Mouse (Mus musculus): Measurements from ENCODE around the gene Col6a3. TPM values are rescaled to one million over a fixed set of nuclear protein-coding genes. Genes with fewer than 3 reads are reported as not detected.

Gene Col6a3
- polyA plus RNA-seq, 1 experiment from 2014 or later, result 12.4 TPM

DNA sequence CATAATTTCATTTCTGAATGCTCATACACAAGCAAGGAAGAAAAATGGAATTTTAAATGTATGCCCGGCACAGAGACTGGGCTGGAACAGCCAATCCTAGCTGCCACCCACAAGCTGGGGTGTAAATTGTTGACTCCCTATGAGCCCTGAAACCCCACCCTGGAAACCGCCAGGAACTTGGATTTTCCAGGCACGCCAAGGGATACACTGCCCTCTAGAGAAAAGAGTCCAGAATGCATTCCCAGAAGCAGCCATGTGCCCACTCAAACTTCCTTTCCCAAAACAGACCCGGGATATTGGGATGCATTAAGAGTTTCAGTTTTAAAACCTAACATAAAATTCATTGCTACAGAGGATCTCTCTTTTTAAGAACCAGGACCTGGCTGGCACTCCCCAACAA lies 3.5 kb downstream of the Col6a3 start:
- ATAC-seq (ENCODE audit: extremely low read depth, insufficient number of reproducible peaks, low FRiP score, low TSS enrichment), result no peak
- peak overlapping the region; percentile 41 for H3K4me2 ChIP-seq
- no peak overlapping the region for H3K27ac ChIP-seq (replicated peaks)
- H3K36me3 ChIP-seq, result no peaks in the 10 kb centered on the region
- 5% methylated on average over 4 of the region's 4 CpGs for WGBS
- H3K27me3 ChIP-seq (replicated peaks), result 0 out of 2 replicates have a peak, but pooled peaks cover 6% of the 10 kb centered on the region
- peaks cover 51% of the 10 kb centered on the region for H3K4me1 ChIP-seq
- H3K4me3 ChIP-seq, result no peak overlapping the region
- H3K9me3 ChIP-seq, result no peaks in the 10 kb centered on the region
- H3K9ac ChIP-seq, result no peak overlapping the region; the same call in 1 of the 2 replicates

DNA sequence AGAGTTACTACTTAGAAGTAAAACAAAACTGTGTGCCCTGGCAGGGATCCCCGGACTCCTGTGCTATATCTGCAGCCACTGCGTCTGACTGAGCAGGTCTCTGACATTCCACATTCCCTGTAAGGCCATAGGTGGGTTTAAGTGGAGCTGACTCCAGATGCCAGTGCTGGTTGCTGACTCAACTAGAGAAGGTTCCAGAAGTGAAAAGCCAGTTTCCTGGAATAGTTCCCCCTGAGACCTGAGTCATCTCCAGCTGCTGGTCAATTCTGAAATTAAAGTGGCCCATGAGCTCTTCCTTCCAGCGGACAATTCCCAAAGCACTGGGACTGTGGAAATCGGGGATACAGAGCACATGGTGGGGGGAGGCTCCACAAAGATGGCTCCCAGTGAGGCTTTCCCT lies 5.1 kb downstream of the Col6a3 start:
- Histone ChIP-seq H3K27me3 (replicated peaks) (0 out of 2 replicates have a peak, but pooled peaks cover 6% of the 10 kb centered on the region), H3K4me2 (peak overlapping the region; percentile 42), H3K27ac (replicated peaks) (peak overlapping the region; percentile 81), H3K36me3 (no peaks in the 10 kb centered on the region), H3K9ac (peak overlapping the region; percentile 61; the same call in 1 of the 2 replicates), H3K4me1 (peaks cover 46% of the 10 kb centered on the region), H3K4me3 (no peak overlapping the region), H3K9me3 (no peaks in the 10 kb centered on the region)
- ATAC-seq (ENCODE audit: extremely low read depth, insufficient number of reproducible peaks, low FRiP score, low TSS enrichment), result no peak
- WGBS, result 46% methylated on average over 4 of the region's 4 CpGs

DNA sequence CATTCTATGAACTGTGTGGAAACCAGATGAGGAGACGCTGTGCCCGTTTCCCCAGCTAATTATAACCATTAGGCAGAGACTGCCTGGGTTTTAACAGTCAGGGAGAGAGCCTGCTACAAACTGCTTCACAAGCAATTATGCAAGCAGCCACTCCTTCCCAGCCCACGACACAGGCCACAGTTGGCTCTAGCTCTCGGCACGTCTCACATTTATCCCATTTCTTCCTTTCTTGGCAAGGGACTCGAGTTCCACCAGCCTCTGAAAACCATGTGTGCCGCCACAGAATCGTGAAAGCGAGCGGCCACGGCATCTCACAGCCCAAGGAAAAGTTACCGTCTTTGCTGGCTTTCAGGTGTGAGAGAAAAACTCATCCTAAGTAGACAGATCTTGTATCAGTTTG lies 5.5 kb downstream of the Col6a3 start:
- H3K4me3 ChIP-seq, result no peak overlapping the region
- ATAC-seq (ENCODE audit: extremely low read depth, insufficient number of reproducible peaks, low FRiP score, low TSS enrichment), result no peak

DNA sequence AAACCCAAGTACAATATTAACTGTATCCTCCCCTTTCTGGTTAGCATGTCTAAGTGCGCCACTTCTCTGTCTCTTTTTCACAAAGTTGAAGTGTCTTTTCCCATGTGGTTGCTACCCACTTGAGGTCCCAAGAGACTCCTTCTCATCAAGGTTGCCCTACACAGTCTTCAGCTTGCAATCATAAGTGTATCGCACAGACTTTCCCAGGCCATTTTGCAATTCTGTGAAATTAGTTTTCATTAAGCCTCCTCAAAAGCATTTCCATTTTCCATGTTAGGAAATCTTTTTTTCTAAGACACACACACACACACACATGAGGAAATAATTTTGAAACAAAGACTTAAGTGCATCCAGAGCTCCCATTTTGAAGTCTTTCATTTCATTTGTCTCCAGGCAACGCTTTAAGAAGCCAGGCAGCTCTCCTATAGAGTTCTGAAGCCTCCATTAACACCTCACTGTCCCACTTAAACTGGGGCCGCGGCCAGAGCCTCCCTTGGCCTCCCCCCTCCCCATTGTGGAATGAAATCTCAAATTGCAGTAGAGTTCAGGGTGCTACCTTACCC lies 7.5 kb downstream of the Col6a3 start:
- no peak for ATAC-seq (ENCODE audit: extremely low read depth, insufficient number of reproducible peaks, low FRiP score, low TSS enrichment)
- WGBS, result 46% methylated on average over 5 of the region's 5 CpGs
- H3K9ac ChIP-seq, result no peak overlapping the region

More for the DNA sequence above, 5.5 kb downstream of the Col6a3 start:
- Histone ChIP-seq H3K4me1 (peaks cover 46% of the 10 kb centered on the region), H3K9me3 (no peaks in the 10 kb centered on the region), H3K36me3 (no peaks in the 10 kb centered on the region), H3K9ac (peak overlapping the region; percentile 61; the same call in 1 of the 2 replicates), H3K27ac (replicated peaks) (peak overlapping the region; percentile 81), H3K4me2 (peak overlapping the region; percentile 42), H3K27me3 (replicated peaks) (0 out of 2 replicates have a peak, but pooled peaks cover 6% of the 10 kb centered on the region)
- WGBS, result 47% methylated on average over 12 of the region's 12 CpGs

DNA sequence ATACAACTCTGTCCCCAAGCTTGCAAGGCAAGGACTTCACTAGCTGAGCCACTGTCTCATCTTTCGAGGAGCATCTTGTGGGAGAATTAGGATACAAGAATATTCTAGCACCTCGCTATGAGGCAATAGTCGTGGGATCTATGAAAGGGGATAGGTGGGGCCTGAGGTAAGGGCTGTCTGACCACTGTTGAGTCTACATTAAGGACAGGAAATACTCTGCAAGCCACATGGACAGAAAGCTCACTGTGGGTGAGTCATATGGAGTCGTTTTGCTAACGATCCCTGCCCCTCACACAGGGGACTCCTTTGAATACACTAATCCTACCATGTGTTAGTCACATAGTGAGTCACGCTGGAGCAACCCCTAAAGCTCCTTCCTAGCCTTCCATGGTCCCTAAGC lies 9.1 kb downstream of the Col6a3 start:
- H3K4me3 ChIP-seq, result no peak overlapping the region
- H3K9me3 ChIP-seq, result no peaks in the 10 kb centered on the region
- 63% methylated on average over 6 of the region's 6 CpGs for WGBS
- no peak overlapping the region for H3K4me2 ChIP-seq
- no peaks in the 10 kb centered on the region for H3K36me3 ChIP-seq
- H3K9ac ChIP-seq, result no peak overlapping the region
- peaks cover 3% of the 10 kb centered on the region; the same call in 1 of the 2 replicates for H3K27me3 ChIP-seq (replicated peaks)
- no peak overlapping the region for H3K27ac ChIP-seq (replicated peaks)
- ATAC-seq (ENCODE audit: extremely low read depth, insufficient number of reproducible peaks, low FRiP score, low TSS enrichment), result no peak
- peaks cover 38% of the 10 kb centered on the region for H3K4me1 ChIP-seq

More for the DNA sequence above, 7.5 kb downstream of the Col6a3 start:
- Histone ChIP-seq H3K36me3 (no peaks in the 10 kb centered on the region), H3K4me3 (no peak overlapping the region), H3K9me3 (no peaks in the 10 kb centered on the region), H3K4me2 (no peak overlapping the region), H3K4me1 (peaks cover 46% of the 10 kb centered on the region), H3K27me3 (replicated peaks) (no peaks in the 10 kb centered on the region; the same call in 1 of the 2 replicates), H3K27ac (replicated peaks) (no peak overlapping the region)

DNA sequence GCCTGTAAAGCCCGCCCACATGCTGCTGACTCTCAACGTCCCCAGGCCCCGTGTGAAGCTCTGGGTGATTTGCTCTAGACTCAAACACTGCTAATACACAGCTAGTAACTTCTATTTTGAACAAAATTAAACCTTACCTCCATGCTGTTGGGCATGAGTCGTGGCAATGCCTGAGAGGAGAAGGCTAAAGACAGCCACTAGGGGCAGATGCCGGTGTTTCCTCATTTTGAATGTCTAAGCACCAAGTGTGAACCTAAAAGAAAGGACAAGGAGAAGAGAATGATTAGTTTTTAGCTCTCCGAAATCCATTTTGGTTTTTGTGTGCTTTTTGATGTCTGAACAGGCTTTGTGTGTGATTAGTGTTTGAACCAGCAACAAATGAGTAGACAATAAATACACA lies 13.8 kb downstream of the Col6a3 start:
- H3K4me1 ChIP-seq, result no peaks in the 10 kb centered on the region
- H3K9ac ChIP-seq, result no peak overlapping the region
- H3K36me3 ChIP-seq, result no peaks in the 10 kb centered on the region
- no peak overlapping the region for H3K27ac ChIP-seq (replicated peaks)
- ATAC-seq (ENCODE audit: extremely low read depth, insufficient number of reproducible peaks, low FRiP score, low TSS enrichment), result no peak
- WGBS, result 51% methylated on average over 6 of the region's 6 CpGs
- no peak overlapping the region for H3K4me3 ChIP-seq
- H3K4me2 ChIP-seq, result no peak overlapping the region
- peaks cover 3% of the 10 kb centered on the region; the same call in 1 of the 2 replicates for H3K27me3 ChIP-seq (replicated peaks)
- no peaks in the 10 kb centered on the region for H3K9me3 ChIP-seq

DNA sequence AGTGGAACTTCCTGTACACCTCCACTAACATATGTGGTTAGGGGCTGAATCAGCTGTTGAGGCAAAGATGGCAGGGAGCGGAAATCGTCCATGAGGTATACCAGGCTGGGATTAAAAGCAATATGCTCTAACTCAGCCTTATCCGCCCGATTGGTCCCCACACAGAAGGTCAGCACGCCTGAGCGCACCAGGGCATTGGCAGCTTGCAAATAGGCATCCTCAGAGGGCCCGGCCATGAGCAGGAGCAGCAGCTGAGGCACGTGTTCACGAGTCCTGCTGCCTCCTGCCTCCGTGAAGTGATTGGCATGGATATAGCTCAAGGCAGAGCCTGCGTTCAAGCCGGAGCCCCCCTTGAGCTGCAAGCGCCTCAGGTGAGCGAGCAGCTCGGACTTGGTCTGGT lies 30.5 kb downstream of the Col6a3 start:
- H3K9ac ChIP-seq, result no peak overlapping the region
- H3K27ac ChIP-seq (replicated peaks), result no peak overlapping the region
- WGBS, result 84% methylated on average over 15 of the region's 15 CpGs
- H3K9me3 ChIP-seq, result no peaks in the 10 kb centered on the region
- no peak overlapping the region for H3K4me3 ChIP-seq
- H3K4me1 ChIP-seq, result 0 out of 2 replicates have a peak, but pooled peaks cover 3% of the 10 kb centered on the region
- no peaks in the 10 kb centered on the region for H3K36me3 ChIP-seq
- H3K4me2 ChIP-seq, result no peak overlapping the region
- no peak for ATAC-seq (ENCODE audit: extremely low read depth, insufficient number of reproducible peaks, low FRiP score, low TSS enrichment)
- H3K27me3 ChIP-seq (replicated peaks), result peaks cover 20% of the 10 kb centered on the region

DNA sequence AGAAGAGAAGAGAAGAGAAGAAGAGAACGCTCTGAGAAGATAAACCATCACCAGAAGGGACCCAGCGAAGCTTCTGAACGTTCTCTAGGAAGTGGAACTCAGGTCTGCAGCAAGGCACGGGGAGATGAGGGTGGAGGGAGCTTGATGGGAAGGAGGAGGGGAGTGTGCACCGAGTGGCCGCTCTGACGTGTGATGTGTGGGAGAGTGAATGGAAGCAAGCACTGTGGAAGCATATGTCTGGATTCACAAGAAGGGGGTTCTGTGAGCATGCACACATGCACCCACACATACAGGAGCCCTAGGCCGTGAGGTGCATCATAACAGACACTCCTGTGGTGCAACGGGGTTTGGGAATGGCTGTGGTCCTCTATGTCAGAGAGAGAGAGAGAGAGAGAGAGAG lies 34.8 kb downstream of the Col6a3 start:
- Histone ChIP-seq H3K27ac (replicated peaks) (no peak overlapping the region), H3K4me2 (no peak overlapping the region), H3K9me3 (no peaks in the 10 kb centered on the region), H3K36me3 (peaks cover 5% of the 10 kb centered on the region), H3K4me1 (0 out of 2 replicates have a peak, but pooled peaks cover 3% of the 10 kb centered on the region), H3K9ac (no peak overlapping the region), H3K27me3 (replicated peaks) (peaks cover 21% of the 10 kb centered on the region; the same call in 1 of the 2 replicates), H3K4me3 (no peak overlapping the region)
- ATAC-seq (ENCODE audit: extremely low read depth, insufficient number of reproducible peaks, low FRiP score, low TSS enrichment), result no peak
- 68% methylated on average over 9 of the region's 9 CpGs for WGBS

DNA sequence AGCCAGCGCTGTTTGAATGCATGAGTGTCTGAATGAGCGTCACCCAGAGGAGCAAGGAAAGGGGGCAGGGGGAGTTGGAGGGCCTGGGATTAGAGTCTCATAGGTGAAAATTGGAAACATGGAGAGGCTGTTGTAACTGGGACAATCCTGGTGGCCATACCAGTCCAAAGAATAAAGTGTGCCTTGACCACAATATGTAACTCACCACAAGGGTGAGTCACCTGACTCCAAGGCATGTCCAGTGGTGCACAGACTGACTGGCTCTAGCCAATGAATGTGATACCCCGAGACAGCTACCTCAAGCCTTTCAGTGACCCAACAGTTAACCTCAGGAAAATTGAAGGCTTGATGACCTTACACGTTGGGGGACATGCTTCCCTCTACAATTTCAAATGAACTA lies 40.7 kb downstream of the Col6a3 start:
- Histone ChIP-seq H3K27me3 (replicated peaks) (peaks cover 9% of the 10 kb centered on the region; the same call in 1 of the 2 replicates), H3K36me3 (peaks cover 26% of the 10 kb centered on the region), H3K9me3 (no peaks in the 10 kb centered on the region), H3K4me3 (no peak overlapping the region), H3K4me2 (no peak overlapping the region), H3K9ac (no peak overlapping the region), H3K27ac (replicated peaks) (no peak overlapping the region), H3K4me1 (no peaks in the 10 kb centered on the region)
- ATAC-seq (ENCODE audit: extremely low read depth, insufficient number of reproducible peaks, low FRiP score, low TSS enrichment), result no peak
- 75% methylated on average over 4 of the region's 4 CpGs for WGBS

DNA sequence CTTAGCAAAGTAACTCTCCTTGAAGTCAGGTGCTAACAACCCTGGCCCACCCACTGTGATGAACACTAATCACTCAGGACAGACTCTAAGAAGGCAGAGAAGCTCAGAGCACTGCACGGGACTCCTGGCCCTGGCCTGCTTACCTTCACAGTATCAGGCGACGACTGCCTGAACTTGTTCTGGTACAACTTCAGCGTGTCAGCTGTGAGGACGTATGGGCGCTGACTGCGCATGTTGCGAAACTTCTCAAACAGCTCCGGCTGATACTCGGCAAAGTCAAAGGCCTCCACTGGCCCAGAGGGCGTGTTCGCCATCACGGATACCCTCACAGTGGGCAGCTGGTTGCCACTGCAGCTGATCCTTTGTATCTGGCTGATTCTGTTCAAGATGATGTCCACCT lies 42.7 kb downstream of the Col6a3 start:
- no peak for ATAC-seq (ENCODE audit: extremely low read depth, insufficient number of reproducible peaks, low FRiP score, low TSS enrichment)
- WGBS, result 51% methylated on average over 13 of the region's 13 CpGs
- peaks cover 24% of the 10 kb centered on the region for H3K36me3 ChIP-seq

DNA sequence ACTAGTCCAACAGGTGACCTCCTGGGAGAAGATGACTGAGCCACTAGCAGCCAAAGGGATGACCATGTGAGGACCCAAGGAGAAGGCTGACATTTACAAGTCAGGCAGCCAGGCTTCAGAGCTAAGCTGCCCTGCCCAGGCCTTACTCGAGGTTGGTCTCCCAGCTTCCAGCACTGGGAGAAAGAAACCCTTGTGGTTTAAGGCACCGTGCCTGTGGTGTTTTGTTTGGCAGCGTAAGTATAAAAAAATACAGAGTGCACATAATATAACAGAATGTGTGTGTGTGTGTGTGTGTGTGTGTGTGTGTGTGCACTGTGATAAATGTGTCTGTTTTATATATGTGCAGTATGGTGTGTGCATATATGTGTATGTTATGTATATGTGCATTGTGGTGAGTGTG lies 43.3 kb downstream of the Col6a3 start:
- Histone ChIP-seq H3K4me2 (no peak overlapping the region), H3K4me3 (no peak overlapping the region), H3K4me1 (peaks cover 9% of the 10 kb centered on the region), H3K9me3 (no peaks in the 10 kb centered on the region), H3K9ac (no peak overlapping the region), H3K27ac (replicated peaks) (no peak overlapping the region), H3K27me3 (replicated peaks) (no peaks in the 10 kb centered on the region; the same call in 1 of the 2 replicates), H3K36me3 (peaks cover 24% of the 10 kb centered on the region)
- no peak for ATAC-seq (ENCODE audit: extremely low read depth, insufficient number of reproducible peaks, low FRiP score, low TSS enrichment)
- 78% methylated on average over 3 of the region's 3 CpGs for WGBS

More for the DNA sequence above, 42.7 kb downstream of the Col6a3 start:
- no peaks in the 10 kb centered on the region; the same call in 1 of the 2 replicates for H3K27me3 ChIP-seq (replicated peaks)
- H3K4me1 ChIP-seq, result peaks cover 9% of the 10 kb centered on the region
- H3K4me2 ChIP-seq, result no peak overlapping the region
- H3K4me3 ChIP-seq, result no peak overlapping the region
- H3K9ac ChIP-seq, result no peak overlapping the region
- no peak overlapping the region for H3K27ac ChIP-seq (replicated peaks)
- H3K9me3 ChIP-seq, result no peaks in the 10 kb centered on the region
